Mouse (Mus musculus): ENCODE results near the gene Mpst. TPM values are rescaled to one million over a fixed set of nuclear protein-coding genes. Genes with fewer than 3 reads are reported as not detected.

Gene Mpst
- polyA plus RNA-seq, 1 experiment from 2014 or later, result 1.6 TPM

GRCm38 (mm10) chr15:78378556-78378955 is 27.7 kb upstream of the Mpst start:
- no peak for ATAC-seq (replicated peaks; ENCODE audit: insufficient number of reproducible peaks, low FRiP score, low TSS enrichment)
- H3K4me3 ChIP-seq (ENCODE audit: low read depth, low read length), result no peak overlapping the region
- H3K27ac ChIP-seq (ENCODE audit: low read depth, low read length), result no peak overlapping the region
- no peaks in the 10 kb centered on the region for H3K4me1 ChIP-seq (ENCODE audit: control insufficient read depth, insufficient read depth, low read length)
- no peak overlapping the region for H3K4me2 ChIP-seq
- 74% methylated on average over 10 of the region's 10 CpGs for WGBS (ENCODE audit: insufficient replicate concordance)
- H3K27me3 ChIP-seq (ENCODE audit: control insufficient read depth, insufficient read depth, low read length), result peaks cover 2% of the 10 kb centered on the region; the same call in 1 of the 2 replicates
- H3K9ac ChIP-seq (ENCODE audit: low read depth, low read length), result no peak overlapping the region
- H3K36me3 ChIP-seq (ENCODE audit: control insufficient read depth, insufficient read depth, low read length), result no peaks in the 10 kb centered on the region
- no peaks in the 10 kb centered on the region for H3K9me3 ChIP-seq (replicated peaks; ENCODE audit: control insufficient read depth, low read length)

DNA sequence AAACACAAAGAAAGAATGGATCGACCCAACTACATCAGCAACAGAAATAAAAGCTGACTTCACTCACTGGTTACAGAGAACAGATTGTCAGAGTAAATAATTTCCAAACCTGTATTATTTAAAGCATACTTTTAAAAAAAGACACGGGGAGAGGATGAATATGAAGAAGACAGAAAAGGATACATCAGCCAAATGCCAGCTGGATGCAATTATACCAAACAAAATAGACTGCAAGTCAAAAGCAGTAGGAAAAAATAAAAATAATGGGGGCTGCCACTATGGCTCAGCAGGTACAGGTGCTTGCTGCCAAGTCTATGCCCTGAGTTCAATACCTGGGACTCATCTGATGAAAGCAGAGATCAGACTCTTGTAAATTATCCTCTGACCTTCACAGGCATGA is 26.0 kb upstream of the Mpst start:
- Histone ChIP-seq H3K9me3 (replicated peaks; ENCODE audit: control insufficient read depth, low read length) (no peaks in the 10 kb centered on the region), H3K4me1 (ENCODE audit: control insufficient read depth, insufficient read depth, low read length) (no peaks in the 10 kb centered on the region), H3K27me3 (ENCODE audit: control insufficient read depth, insufficient read depth, low read length) (peaks cover 2% of the 10 kb centered on the region; the same call in 1 of the 2 replicates), H3K27ac (ENCODE audit: low read depth, low read length) (no peak overlapping the region), H3K9ac (ENCODE audit: low read depth, low read length) (no peak overlapping the region), H3K4me2 (no peak overlapping the region), H3K4me3 (ENCODE audit: low read depth, low read length) (no peak overlapping the region), H3K36me3 (ENCODE audit: control insufficient read depth, insufficient read depth, low read length) (no peaks in the 10 kb centered on the region)
- 79% methylated on average over 2 of the region's 2 CpGs for WGBS (ENCODE audit: insufficient replicate concordance)
- ATAC-seq (replicated peaks; ENCODE audit: insufficient number of reproducible peaks, low FRiP score, low TSS enrichment), result no peak

DNA sequence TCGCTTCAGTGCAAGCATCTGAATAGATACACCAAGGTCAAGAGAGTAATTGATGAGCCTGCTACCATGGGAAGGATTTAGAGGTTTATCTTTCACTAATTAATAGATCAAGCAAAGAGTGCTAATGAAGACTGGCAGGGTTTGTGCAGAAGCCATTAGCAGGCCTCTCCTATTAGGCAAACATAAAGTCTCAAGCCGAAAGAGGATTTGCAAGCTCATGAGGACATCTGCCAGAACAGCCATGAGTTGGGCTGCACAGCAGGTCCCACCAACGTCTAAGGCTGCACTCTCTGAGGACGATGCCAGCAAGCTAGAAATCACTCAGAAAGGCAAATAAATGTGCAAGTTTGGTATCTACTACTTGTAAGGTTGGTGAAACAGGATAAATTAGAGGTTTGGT is 25.5 kb upstream of the Mpst start:
- no peak overlapping the region for H3K9ac ChIP-seq (ENCODE audit: low read depth, low read length)
- H3K4me1 ChIP-seq (ENCODE audit: control insufficient read depth, insufficient read depth, low read length), result no peaks in the 10 kb centered on the region
- no peaks in the 10 kb centered on the region for H3K36me3 ChIP-seq (ENCODE audit: control insufficient read depth, insufficient read depth, low read length)
- no peak overlapping the region for H3K27ac ChIP-seq (ENCODE audit: low read depth, low read length)
- no peak overlapping the region for H3K4me3 ChIP-seq (ENCODE audit: low read depth, low read length)
- ATAC-seq (replicated peaks; ENCODE audit: insufficient number of reproducible peaks, low FRiP score, low TSS enrichment), result no peak
- no peak overlapping the region for H3K4me2 ChIP-seq
- peaks cover 2% of the 10 kb centered on the region; the same call in 1 of the 2 replicates for H3K27me3 ChIP-seq (ENCODE audit: control insufficient read depth, insufficient read depth, low read length)
- H3K9me3 ChIP-seq (replicated peaks; ENCODE audit: control insufficient read depth, low read length), result no peaks in the 10 kb centered on the region
- 62% methylated on average over 4 of the region's 4 CpGs for WGBS (ENCODE audit: insufficient replicate concordance)

- H3K4me2 ChIP-seq, result no peak overlapping the region
- no peaks in the 10 kb centered on the region for H3K9me3 ChIP-seq (replicated peaks; ENCODE audit: control insufficient read depth, low read length)
- peaks cover 2% of the 10 kb centered on the region; the same call in 1 of the 2 replicates for H3K27me3 ChIP-seq (ENCODE audit: control insufficient read depth, insufficient read depth, low read length)
- no peak overlapping the region for H3K9ac ChIP-seq (ENCODE audit: low read depth, low read length)
- WGBS (ENCODE audit: insufficient replicate concordance), result 85% methylated on average over 4 of the region's 4 CpGs
- no peaks in the 10 kb centered on the region for H3K4me1 ChIP-seq (ENCODE audit: control insufficient read depth, insufficient read depth, low read length)
- no peak for ATAC-seq (replicated peaks; ENCODE audit: insufficient number of reproducible peaks, low FRiP score, low TSS enrichment)
- no peaks in the 10 kb centered on the region for H3K36me3 ChIP-seq (ENCODE audit: control insufficient read depth, insufficient read depth, low read length)
- no peak overlapping the region for H3K27ac ChIP-seq (ENCODE audit: low read depth, low read length)
- H3K4me3 ChIP-seq (ENCODE audit: low read depth, low read length), result no peak overlapping the region
Measured at GRCm38 (mm10) chr15:78382115-78382514, 24.1 kb upstream of the Mpst start.

DNA sequence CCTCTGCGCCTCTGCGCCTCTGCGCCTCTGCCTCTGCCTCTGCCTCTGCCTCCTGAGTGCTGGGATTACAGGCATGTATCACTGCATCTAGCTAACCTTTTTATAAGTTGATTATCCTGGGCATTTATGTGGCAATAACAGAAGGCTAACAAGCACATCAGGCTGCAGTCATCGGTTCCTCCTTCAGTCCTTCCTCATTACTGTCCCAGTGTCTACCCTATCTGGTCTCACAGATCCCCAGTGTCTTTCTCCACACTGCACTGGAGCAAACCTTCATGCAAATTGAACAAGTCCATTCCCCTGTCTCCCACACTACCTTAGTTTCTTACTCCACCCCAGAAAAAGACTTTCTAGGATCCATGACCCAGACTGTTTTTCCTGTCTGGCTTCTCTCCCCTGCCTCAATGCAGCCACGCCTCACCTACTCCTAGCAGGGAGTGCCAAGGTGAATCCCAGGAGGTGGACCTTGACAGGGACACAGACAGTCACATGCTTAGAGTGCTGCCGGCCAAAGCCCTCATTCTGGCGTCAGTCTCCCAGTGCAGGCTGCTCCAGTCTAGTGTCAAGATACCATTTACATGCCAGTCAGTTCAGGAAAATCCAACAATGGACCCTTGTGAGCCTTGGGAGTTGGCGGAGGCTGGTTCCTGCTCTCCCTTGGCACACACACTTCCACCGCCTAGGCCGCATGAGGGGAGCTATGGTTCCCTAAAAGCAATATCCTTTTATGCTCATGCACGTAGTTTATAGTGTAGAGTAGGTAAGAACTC is 22.6 kb upstream of the Mpst start:
- no peak overlapping the region for H3K27ac ChIP-seq (ENCODE audit: low read depth, low read length)
- 80% methylated on average over 11 of the region's 11 CpGs for whole genome bisulfite sequencing (ENCODE audit: insufficient replicate concordance)
- no peak for ATAC-seq (replicated peaks; ENCODE audit: insufficient number of reproducible peaks, low FRiP score, low TSS enrichment)
- H3K27me3 ChIP-seq (ENCODE audit: control insufficient read depth, insufficient read depth, low read length), result peaks cover 3% of the 10 kb centered on the region; the same call in 1 of the 2 replicates
- H3K4me3 ChIP-seq (ENCODE audit: low read depth, low read length), result no peak overlapping the region
- H3K4me2 ChIP-seq, result no peak overlapping the region
- H3K9ac ChIP-seq (ENCODE audit: low read depth, low read length), result no peak overlapping the region
- H3K4me1 ChIP-seq (ENCODE audit: control insufficient read depth, insufficient read depth, low read length), result no peaks in the 10 kb centered on the region
- no peaks in the 10 kb centered on the region for H3K9me3 ChIP-seq (replicated peaks; ENCODE audit: control insufficient read depth, low read length)
- no peaks in the 10 kb centered on the region for H3K36me3 ChIP-seq (ENCODE audit: control insufficient read depth, insufficient read depth, low read length)

DNA sequence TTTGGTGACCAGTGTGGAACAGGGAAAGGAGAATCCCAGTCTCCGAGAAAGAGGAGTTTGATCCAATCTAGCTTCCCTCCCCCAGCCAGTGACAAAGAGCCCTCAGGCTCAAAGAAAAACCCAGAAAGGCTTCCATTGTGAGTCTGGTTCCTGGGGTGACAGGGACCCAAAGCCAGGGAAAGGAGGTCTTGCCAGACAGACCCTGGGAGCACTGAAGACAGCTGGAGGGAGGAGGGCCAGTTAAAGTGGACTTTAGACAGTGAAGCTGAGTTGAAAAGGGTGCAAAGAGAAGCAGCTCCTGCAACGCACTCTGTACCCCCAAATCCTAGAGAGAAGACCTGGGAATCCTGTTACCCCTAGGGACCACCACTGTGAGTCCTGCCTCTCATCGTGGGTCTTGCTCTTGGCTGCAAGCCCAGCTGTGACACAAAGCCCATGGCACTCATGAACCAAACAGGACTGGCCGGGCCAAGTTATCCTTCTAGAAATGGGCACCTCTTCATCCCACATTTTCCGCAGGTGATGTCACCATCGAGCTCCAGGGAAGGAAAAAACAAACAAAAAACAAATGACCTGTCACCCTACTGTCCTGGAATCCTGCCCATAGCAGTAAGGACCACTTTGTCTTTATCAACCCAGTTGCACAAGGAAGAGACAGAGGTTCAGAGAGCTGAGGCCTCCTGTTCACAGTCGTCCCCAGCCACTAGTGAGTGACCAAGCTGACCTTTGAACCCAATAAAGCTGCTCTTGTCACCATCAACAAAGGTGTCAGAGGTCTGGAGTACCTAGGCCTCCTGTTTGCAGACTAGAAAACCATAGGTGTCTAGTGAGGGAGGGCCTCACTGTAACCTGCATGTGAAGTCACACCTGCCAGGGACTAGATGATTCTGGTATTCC is 21.7 kb upstream of the Mpst start:
- Histone ChIP-seq H3K4me1 (ENCODE audit: control insufficient read depth, insufficient read depth, low read length) (no peaks in the 10 kb centered on the region), H3K27me3 (ENCODE audit: control insufficient read depth, insufficient read depth, low read length) (peaks cover 5% of the 10 kb centered on the region; the same call in 1 of the 2 replicates), H3K9me3 (replicated peaks; ENCODE audit: control insufficient read depth, low read length) (no peaks in the 10 kb centered on the region), H3K4me3 (ENCODE audit: low read depth, low read length) (no peak overlapping the region), H3K27ac (ENCODE audit: low read depth, low read length) (no peak overlapping the region), H3K4me2 (no peak overlapping the region), H3K9ac (ENCODE audit: low read depth, low read length) (no peak overlapping the region), H3K36me3 (ENCODE audit: control insufficient read depth, insufficient read depth, low read length) (no peaks in the 10 kb centered on the region)
- ATAC-seq (replicated peaks; ENCODE audit: insufficient number of reproducible peaks, low FRiP score, low TSS enrichment), result no peak
- WGBS (ENCODE audit: insufficient replicate concordance), result 63% methylated on average over 7 of the region's 7 CpGs

GRCm38 (mm10) chr15:78385564-78385963 is 20.7 kb upstream of the Mpst start:
- peaks cover 5% of the 10 kb centered on the region; the same call in 1 of the 2 replicates for H3K27me3 ChIP-seq (ENCODE audit: control insufficient read depth, insufficient read depth, low read length)
- no peaks in the 10 kb centered on the region for H3K9me3 ChIP-seq (replicated peaks; ENCODE audit: control insufficient read depth, low read length)
- no peak overlapping the region for H3K4me2 ChIP-seq
- no peaks in the 10 kb centered on the region for H3K36me3 ChIP-seq (ENCODE audit: control insufficient read depth, insufficient read depth, low read length)
- 88% methylated on average over 1 of the region's 1 CpGs for WGBS (ENCODE audit: insufficient replicate concordance)
- ATAC-seq (replicated peaks; ENCODE audit: insufficient number of reproducible peaks, low FRiP score, low TSS enrichment), result no peak
- H3K4me1 ChIP-seq (ENCODE audit: control insufficient read depth, insufficient read depth, low read length), result no peaks in the 10 kb centered on the region
- H3K4me3 ChIP-seq (ENCODE audit: low read depth, low read length), result no peak overlapping the region
- H3K27ac ChIP-seq (ENCODE audit: low read depth, low read length), result no peak overlapping the region
- H3K9ac ChIP-seq (ENCODE audit: low read depth, low read length), result no peak overlapping the region

DNA sequence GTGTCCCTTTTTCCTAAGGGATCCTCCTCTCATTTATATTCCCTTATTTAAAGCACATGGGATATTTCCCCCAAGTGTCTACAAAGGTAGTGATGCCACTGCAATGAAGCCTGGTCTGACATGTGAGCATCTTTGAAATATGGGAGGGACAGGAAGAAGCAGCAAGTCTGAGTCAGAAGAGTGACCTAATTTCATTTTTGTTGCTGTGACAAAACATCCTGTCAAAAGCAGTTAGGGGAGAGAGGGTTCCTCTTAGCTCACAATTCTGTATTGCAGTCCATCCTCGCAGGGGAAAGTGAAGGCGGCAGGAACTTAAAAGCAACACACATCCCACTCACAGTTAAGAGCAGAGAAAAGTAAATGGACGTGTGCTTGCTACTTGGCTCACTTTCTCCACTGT is 15.4 kb upstream of the Mpst start:
- Histone ChIP-seq H3K27me3 (ENCODE audit: control insufficient read depth, insufficient read depth, low read length) (peaks cover 5% of the 10 kb centered on the region; the same call in 1 of the 2 replicates), H3K4me3 (ENCODE audit: low read depth, low read length) (no peak overlapping the region), H3K36me3 (ENCODE audit: control insufficient read depth, insufficient read depth, low read length) (no peaks in the 10 kb centered on the region), H3K4me2 (no peak overlapping the region), H3K27ac (ENCODE audit: low read depth, low read length) (no peak overlapping the region), H3K4me1 (ENCODE audit: control insufficient read depth, insufficient read depth, low read length) (no peaks in the 10 kb centered on the region), H3K9me3 (replicated peaks; ENCODE audit: control insufficient read depth, low read length) (no peaks in the 10 kb centered on the region), H3K9ac (ENCODE audit: low read depth, low read length) (no peak overlapping the region)
- ATAC-seq (replicated peaks; ENCODE audit: insufficient number of reproducible peaks, low FRiP score, low TSS enrichment), result no peak
- WGBS (ENCODE audit: insufficient replicate concordance), result 69% methylated on average over 3 of the region's 3 CpGs
